Mouse (Mus musculus) heart, adult 10 weeks (tissue): ENCODE data around the gene Zfp568. TPM values are rescaled to one million over a fixed set of nuclear protein-coding genes. Genes with fewer than 3 reads are reported as not detected.

Experiments
- polyA plus RNA-seq: library from polyadenylated mRNA; stranded (reverse); fragments of 350-450 nt; fragmentation: Illumina TruSeq; extraction: RNeasy Lipid Tissue Mini Kit (QIAGEN cat#74804); gene quantifications from one replicate; pipeline ENCODE4 v1.2.3, GENCODE M21; 2014; ENCODE audit warnings: low read depth, low replicate concordance

Zfp568 gene
- 12.4 TPM for polyA plus RNA-seq

GRCm38 (mm10) chr7:29983690-29984380 is at the start of gene Zfp568:
Gene Zfp568 (plus strand): TSS chr7:29983955.

DNA sequence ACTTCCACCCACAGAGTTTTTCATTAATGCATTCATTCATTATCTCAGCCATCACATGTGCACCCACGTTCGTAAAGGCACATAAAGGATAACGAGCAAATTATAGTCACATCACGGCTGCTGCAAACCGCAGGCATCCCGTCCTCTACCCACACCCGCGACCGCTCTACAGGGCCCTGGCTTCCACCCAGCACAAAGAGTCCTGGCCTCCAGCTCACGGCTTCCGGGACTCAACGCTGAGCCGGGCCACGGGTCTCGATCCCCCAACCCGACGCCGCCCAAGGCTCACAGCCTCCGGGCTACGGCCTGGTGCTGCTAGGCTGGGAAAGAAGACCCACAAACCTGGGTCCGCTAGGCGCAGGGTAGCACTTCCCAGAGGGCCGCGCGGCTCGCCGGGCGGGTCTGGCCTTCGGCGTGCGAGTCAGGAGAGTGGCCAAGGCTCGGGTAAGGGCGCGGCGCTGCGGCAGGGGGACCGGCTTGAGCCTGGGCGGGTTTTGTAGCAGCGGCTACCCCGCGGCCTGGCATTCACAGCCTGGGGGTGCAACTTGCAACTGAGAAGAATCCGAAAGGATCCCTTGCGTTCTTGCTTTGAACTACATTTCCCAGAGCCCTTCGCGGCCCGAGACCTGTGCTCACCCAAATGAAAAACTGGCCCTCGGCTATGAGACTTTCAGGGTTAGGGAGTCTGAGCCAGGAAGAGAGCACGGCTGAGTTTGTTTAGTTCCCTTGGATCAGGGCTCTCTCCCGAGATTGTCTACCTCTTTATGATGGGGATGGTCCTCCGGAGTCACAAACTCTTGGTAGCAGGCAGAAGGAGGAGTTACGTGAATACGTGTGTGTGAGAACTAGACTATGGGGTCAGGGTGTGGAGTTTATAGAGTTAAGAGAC is 30.0 kb upstream of the Zfp568 start, which contains the start of gene Zfp74:
TSS of gene Zfp74 (minus strand) at position 577 of the 889 bp plus-strand sequence.

DNA sequence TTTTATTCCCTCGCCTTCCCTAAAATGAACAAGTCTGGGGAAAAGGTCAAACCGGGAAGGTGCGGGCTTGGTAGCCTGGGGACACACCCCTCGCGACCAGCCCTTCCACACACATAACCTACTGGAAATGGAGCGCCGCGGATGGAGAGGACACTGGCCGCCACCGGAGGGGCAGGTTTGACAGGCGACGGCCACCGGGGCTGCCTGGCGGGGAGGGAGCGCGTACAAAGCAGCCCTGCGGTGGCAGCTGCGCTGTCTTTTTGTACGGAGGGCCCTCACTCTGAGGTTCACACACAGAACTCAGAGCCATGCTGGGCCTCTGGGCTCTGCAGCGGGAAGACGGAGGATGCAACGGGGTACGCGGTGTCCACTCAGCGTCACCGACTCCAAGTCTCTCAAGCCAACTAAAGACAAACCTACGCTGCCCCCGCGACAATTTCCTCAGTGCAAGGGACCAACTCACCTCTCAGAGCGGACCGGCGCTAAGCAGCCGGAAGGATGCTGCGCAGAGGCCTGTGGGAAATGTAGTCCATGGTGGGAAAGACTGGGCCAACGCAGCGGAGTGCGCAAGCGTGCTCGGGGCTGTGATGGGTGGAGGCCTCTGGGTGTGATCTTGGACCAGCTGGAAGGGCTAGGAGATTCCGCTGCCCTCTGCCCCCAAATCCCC is 67.3 kb downstream of the Zfp568 start, which contains the start of gene Zfp14:
TSS of gene Zfp14 (minus strand) at position 499 of the 667 bp plus-strand sequence.

DNA sequence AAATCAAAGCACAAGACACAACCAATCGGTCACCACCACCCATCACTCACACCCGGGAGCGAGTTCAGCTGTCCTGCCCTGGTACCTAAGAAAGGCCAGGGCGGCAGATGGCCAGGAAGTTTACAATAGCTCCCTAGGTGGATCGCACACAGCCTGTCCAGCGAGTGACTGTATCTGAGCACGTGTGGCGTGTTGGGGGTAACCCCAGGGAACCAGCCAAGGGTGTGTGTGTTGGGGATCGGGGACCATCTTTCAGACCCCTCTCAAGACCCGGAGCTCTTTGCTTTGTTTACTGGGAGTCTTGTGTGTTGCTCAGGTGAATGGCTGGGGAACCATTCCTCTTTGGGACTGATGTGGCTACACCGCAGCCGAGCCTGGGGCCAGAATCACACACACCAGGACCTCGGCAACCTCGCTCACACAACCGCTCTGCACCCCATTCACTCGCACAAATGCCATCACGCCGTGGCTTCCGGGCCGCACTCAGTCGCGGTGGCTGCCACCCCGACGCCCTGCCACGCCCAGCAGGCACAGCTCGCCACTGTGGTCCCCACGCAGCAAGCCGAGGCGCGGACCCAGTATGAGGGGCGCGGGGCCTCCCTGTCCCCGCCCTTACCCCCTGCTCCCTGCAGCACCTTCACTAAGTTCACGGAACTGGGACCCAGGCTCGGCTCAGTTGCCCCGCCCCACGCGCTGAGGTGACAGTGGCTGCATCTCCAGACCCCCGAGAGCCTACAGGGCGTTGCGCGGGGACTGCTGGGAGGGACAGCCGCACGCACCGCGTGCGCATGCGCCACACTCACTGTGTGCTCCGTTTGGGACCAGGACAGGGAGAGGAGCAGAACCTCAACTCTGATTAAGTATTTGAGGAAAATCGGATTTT is 88.6 kb downstream of the Zfp568 start, which contains the start of gene Zfp82:
TSS of gene Zfp82 (minus strand) at position 755 of the 883 bp plus-strand sequence.

Other genes with a start within 250 kb of the Zfp568 start
- 5.6 TPM for gene Zfp84, start 215.4 kb upstream of the Zfp568 start, polyA plus RNA-seq
- gene Zfp30, start 200.0 kb upstream of the Zfp568 start, polyA plus RNA-seq = 5.3 TPM
- 10.3 TPM for gene Zfp790, start 167.8 kb upstream of the Zfp568 start, polyA plus RNA-seq
- gene Zfp940, start 130.3 kb upstream of the Zfp568 start, polyA plus RNA-seq = 0.47 TPM
- gene Zfp420, start 124.0 kb upstream of the Zfp568 start, polyA plus RNA-seq = 5.3 TPM
- 9.3 TPM for gene Zfp27, start 77.4 kb upstream of the Zfp568 start, polyA plus RNA-seq
- 11.9 TPM for gene Zfp383, start 75.7 kb upstream of the Zfp568 start, polyA plus RNA-seq
- gene Zfp74, start 29.9 kb upstream of the Zfp568 start, polyA plus RNA-seq = 5.1 TPM
- gene Zfp14, start 67.4 kb downstream of the Zfp568 start, polyA plus RNA-seq = 7.4 TPM
- gene Zfp82, start 88.9 kb downstream of the Zfp568 start, polyA plus RNA-seq = 2.5 TPM
- gene Gm26920, start 106.5 kb downstream of the Zfp568 start, polyA plus RNA-seq = not detected
- gene Zfp566, start 106.6 kb downstream of the Zfp568 start, polyA plus RNA-seq = 1.4 TPM
- gene Zfp260, start 110.8 kb downstream of the Zfp568 start, polyA plus RNA-seq = 34.9 TPM
- gene Zfp382, start 138.0 kb downstream of the Zfp568 start, polyA plus RNA-seq = 1.6 TPM
- gene Zfp146, start 185.8 kb downstream of the Zfp568 start, polyA plus RNA-seq = 26.8 TPM
- 4,592 TPM for gene Cox7a1, start 200.2 kb downstream of the Zfp568 start, polyA plus RNA-seq
- gene Capns1, start 214.9 kb downstream of the Zfp568 start, polyA plus RNA-seq = 372 TPM
- gene Polr2i, start 248.0 kb downstream of the Zfp568 start, polyA plus RNA-seq = 59.9 TPM
- gene Tbcb, start 248.3 kb downstream of the Zfp568 start, polyA plus RNA-seq = 58.8 TPM